Mouse (Mus musculus) CH12.LX (cell line): ENCODE measurements around the gene Tmod3. TPM values are rescaled to one million over a fixed set of nuclear protein-coding genes. Genes with fewer than 3 reads are reported as not detected.

Source experiments
- DNase-seq: peaks from one replicate; pipeline ENCODE4 v3.0.0-alpha.2; 2013; ENCODE audit errors: extremely low read depth
- H3K27ac ChIP-seq: 2 replicates; pipeline ENCODE4 v1.5.1; 2012; ENCODE audit warnings: low read depth, mild to moderate bottlenecking, control low read depth, moderate library complexity; ENCODE audit not compliant: insufficient read depth
- H3K27me3 ChIP-seq: replicated peaks from 2 replicates; pipeline ENCODE3; 2012; ENCODE audit warnings: inconsistent platforms
- H3K36me3 ChIP-seq, 2 experiments: replicated peaks in 1 of 2; 2 replicates each; pipeline versions ENCODE3 to v1.6.1; 2012; ENCODE audit warnings: inconsistent platforms in 1 of 2, low read length in 1 of 2, mild to moderate bottlenecking in 1 of 2, mixed read lengths in 1 of 2, moderate library complexity in 1 of 2; ENCODE audit not compliant: control insufficient read depth in 1 of 2, insufficient read depth in 1 of 2
- H3K4me1 ChIP-seq, 2 experiments: 2 replicates each; pipeline ENCODE4 v1.6.1; 2012; ENCODE audit warnings: inconsistent platforms in 1 of 2, moderate library complexity in 1 of 2; ENCODE audit not compliant: insufficient read depth in 2 of 2, control insufficient read depth in 1 of 2
- H3K4me2 ChIP-seq: 2 replicates; pipeline ENCODE4 v1.6.1; 2012; ENCODE audit warnings: low read depth, mild to moderate bottlenecking, control low read depth; ENCODE audit not compliant: poor library complexity, insufficient read depth, severe bottlenecking
- H3K4me3 ChIP-seq, 3 experiments: fragments of 150-350 bp in 1 of 3; sonication (generic) in 1 of 3; replicated peaks in 1 of 3; 2 replicates each; pipeline versions ENCODE3 to v1.5.1; 2011 to 2012; ENCODE audit warnings: low read depth in 2 of 3, low read length in 2 of 3, mild to moderate bottlenecking in 2 of 3, moderate library complexity in 2 of 3, control low read depth in 1 of 3, improper control_type of control experiment in 1 of 3, inconsistent platforms in 1 of 3, mixed read lengths in 1 of 3; ENCODE audit not compliant: poor library complexity in 1 of 3
- H3K79me2 ChIP-seq: replicated peaks from 2 replicates; pipeline ENCODE4 v1.6.1; 2012; ENCODE audit warnings: mild to moderate bottlenecking, moderate library complexity; ENCODE audit not compliant: control insufficient read depth, poor library complexity, insufficient read depth, severe bottlenecking; ENCODE audit errors: extremely low read depth
- H3K9ac ChIP-seq: 2 replicates; pipeline ENCODE4 v1.6.1; 2012; ENCODE audit warnings: low read depth, mild to moderate bottlenecking, control low read depth, moderate library complexity; ENCODE audit not compliant: insufficient read depth
- H3K9me3 ChIP-seq: replicated peaks from 2 replicates; pipeline ENCODE3; 2012; ENCODE audit warnings: low read length, inconsistent platforms, mixed read lengths
- BHLHE40 ChIP-seq: IDR thresholded peaks from 2 replicates; pipeline ENCODE4 v1.6.1; 2011; ENCODE audit warnings: mild to moderate bottlenecking, low read depth, low read length, improper control_type of control experiment
- CHD2 ChIP-seq: IDR thresholded peaks from 2 replicates; pipeline ENCODE4 v1.6.1; 2011; ENCODE audit warnings: low read length, improper control_type of control experiment
- CTCF ChIP-seq, 2 experiments: IDR thresholded peaks in 1 of 2; conservative IDR thresholded peaks in 1 of 2; 2 replicates each; pipeline ENCODE4 v1.5.1; 2011 to 2012; ENCODE audit warnings: low read depth in 2 of 2, low read length in 2 of 2, improper control_type of control experiment in 1 of 2, inconsistent platforms in 1 of 2, mild to moderate bottlenecking in 1 of 2, moderate library complexity in 1 of 2
- E2F4 ChIP-seq: IDR thresholded peaks from 2 replicates; pipeline ENCODE4 v1.6.1; 2011; ENCODE audit warnings: low read depth, low read length, improper control_type of control experiment; ENCODE audit not compliant: insufficient replicate concordance
- EP300 ChIP-seq: IDR thresholded peaks from 2 replicates; pipeline ENCODE4 v1.6.1; 2011; ENCODE audit warnings: low read length, improper control_type of control experiment
- ETS1 ChIP-seq: conservative IDR thresholded peaks from 2 replicates; pipeline ENCODE4 v1.6.1; 2012; ENCODE audit warnings: low read depth, mild to moderate bottlenecking, inconsistent platforms, low read length, improper control_type of control experiment, moderate library complexity
- GABPA ChIP-seq: IDR thresholded peaks from 2 replicates; pipeline ENCODE4 v1.6.1; 2012; ENCODE audit warnings: low read depth, low read length, improper control_type of control experiment, inconsistent platforms; ENCODE audit not compliant: insufficient replicate concordance
- HCFC1 ChIP-seq: IDR thresholded peaks from 2 replicates; pipeline ENCODE4 v1.6.1; 2012; ENCODE audit warnings: low read depth, mild to moderate bottlenecking, inconsistent platforms, low read length, improper control_type of control experiment
- IRF4 ChIP-seq: IDR thresholded peaks from 2 replicates; pipeline ENCODE4 v1.6.1; 2014; ENCODE audit warnings: low read depth, mild to moderate bottlenecking, inconsistent platforms, low read length, improper control_type of control experiment
- JUN ChIP-seq: IDR thresholded peaks from 2 replicates; pipeline ENCODE4 v1.6.1; 2011; ENCODE audit warnings: low read depth, mild to moderate bottlenecking, low read length, improper control_type of control experiment, moderate library complexity; ENCODE audit not compliant: insufficient read depth
- JUND ChIP-seq: conservative IDR thresholded peaks from 2 replicates; pipeline ENCODE4 v1.6.1; 2011; ENCODE audit warnings: low read depth, low read length, improper control_type of control experiment
- MAFK ChIP-seq: IDR thresholded peaks from 2 replicates; pipeline ENCODE4 v1.6.1; 2011; ENCODE audit warnings: low read length, improper control_type of control experiment; ENCODE audit not compliant: insufficient replicate concordance
- MAZ ChIP-seq: IDR thresholded peaks from 2 replicates; pipeline ENCODE4 v1.6.1; 2012; ENCODE audit warnings: low read depth, mild to moderate bottlenecking, inconsistent platforms, low read length, improper control_type of control experiment, moderate library complexity
- MEF2A ChIP-seq: IDR thresholded peaks from 2 replicates; pipeline ENCODE4 v1.6.1; 2014; ENCODE audit warnings: low read depth, mild to moderate bottlenecking, inconsistent platforms, low read length, improper control_type of control experiment, borderline replicate concordance
- MXI1 ChIP-seq: IDR thresholded peaks from 2 replicates; pipeline ENCODE4 v1.6.1; 2011; ENCODE audit warnings: mild to moderate bottlenecking, low read depth, low read length, improper control_type of control experiment
- MYC ChIP-seq: IDR thresholded peaks from 2 replicates; pipeline ENCODE4 v1.6.1; 2011; ENCODE audit warnings: low read depth, mild to moderate bottlenecking, improper control_type of control experiment, low read length
- POLR2A ChIP-seq: IDR thresholded peaks from 2 replicates; pipeline ENCODE4 v1.6.1; 2011; ENCODE audit warnings: low read depth, mild to moderate bottlenecking, improper control_type of control experiment, low read length
- RAD21 ChIP-seq: IDR thresholded peaks from 2 replicates; pipeline ENCODE4 v1.6.1; 2011; ENCODE audit warnings: low read depth, mild to moderate bottlenecking, low read length, improper control_type of control experiment, moderate library complexity
- SIN3A ChIP-seq: IDR thresholded peaks from 2 replicates; pipeline ENCODE4 v1.6.1; 2012; ENCODE audit warnings: low read length, improper control_type of control experiment, inconsistent platforms
- UBTF ChIP-seq: IDR thresholded peaks from 2 replicates; pipeline ENCODE4 v1.6.1; 2012; ENCODE audit warnings: low read depth, mild to moderate bottlenecking, inconsistent platforms, low read length, improper control_type of control experiment, moderate library complexity
- USF1 ChIP-seq: IDR thresholded peaks from 2 replicates; pipeline ENCODE4 v1.6.1; 2014; ENCODE audit warnings: low read depth, mild to moderate bottlenecking, inconsistent platforms, low read length, improper control_type of control experiment
- ZC3H11A ChIP-seq: IDR thresholded peaks from 2 replicates; pipeline ENCODE4 v1.6.1; 2012; ENCODE audit warnings: low read depth, mild to moderate bottlenecking, inconsistent platforms, low read length, improper control_type of control experiment
- ZKSCAN1 ChIP-seq: IDR thresholded peaks from 2 replicates; pipeline ENCODE4 v1.6.1; 2012; ENCODE audit warnings: low read depth, inconsistent platforms, low read length, improper control_type of control experiment, borderline replicate concordance
- ZNF384 ChIP-seq: IDR thresholded peaks from 2 replicates; pipeline ENCODE4 v1.6.1; 2012; ENCODE audit warnings: low read depth, low read length, improper control_type of control experiment, inconsistent platforms
- dilution Hi-C: fragments of 300-500 bp; cut with MboI; formaldehyde crosslinking; loops from 2 replicates; pipeline ENCODE4 v1.14.3; 2020; ENCODE audit warnings: low sequenced_read_pairs; ENCODE audit not compliant: extremely low pct_unique_long_range_greater_than_20kb, extremely low pct_ligation_motif_present
- in situ Hi-C: fragments of 300-500 bp; cut with MboI; formaldehyde crosslinking; loops from 3 replicates; pipeline ENCODE4 v1.14.3; 2019; ENCODE audit warnings: low sequenced_read_pairs, low pct_ligation_motif_present, low pct_unique_long_range_greater_than_20kb, mixed read lengths
- polyA plus RNA-seq: library from polyadenylated mRNA; unstranded; fragments of >175 nt; gene quantifications from 2 replicates; pipeline ENCODE4 v1.2.1, GENCODE M21; 2012; ENCODE audit warnings: low read depth; ENCODE audit not compliant: insufficient read length
- total RNA-seq, 2 experiments: library from RNA; depleted of rRNA; stranded (reverse); fragments of 300-350 nt in 1 of 2; fragments of >200 nt in 1 of 2; gene quantifications; 2 replicates each; pipeline ENCODE4 v1.2.3; 2012 to 2014

Gene Tmod3
- total and polyA plus RNA-seq, 3 experiments: 40.5 to 71.0 (median 52.0) TPM

- Histone ChIP-seq H3K79me2 (no peaks in the 10 kb centered on the region), H3K27me3 (no peaks in the 10 kb centered on the region), H3K36me3 (peaks cover 27 to 62% of the 10 kb centered on the region in 2 experiments), H3K4me3 (no peak overlapping the region), H3K4me2 (no peak overlapping the region), H3K9me3 (peaks cover 9% of the 10 kb centered on the region), H3K27ac (no peak overlapping the region), H3K9ac (no peak overlapping the region), H3K4me1 (no peaks in the 10 kb centered on the region)
- in situ Hi-C loops (no loop called here), dilution Hi-C loops (no loop called here)
- no peak for DNase-seq
- no peak for TF ChIP-seq SIN3A
- TF ChIP-seq ETS1: no peak
- no peak for TF ChIP-seq JUND
- TF ChIP-seq RAD21: no peak
- no peak for TF ChIP-seq USF1
- no peak for TF ChIP-seq MAFK
- no peak for TF ChIP-seq MYC
- no peak for TF ChIP-seq UBTF
- no peak for TF ChIP-seq MXI1
Observed at GRCm38 (mm10) chr9:75485231-75485630, 74.2 kb downstream of the Tmod3 start.

DNA sequence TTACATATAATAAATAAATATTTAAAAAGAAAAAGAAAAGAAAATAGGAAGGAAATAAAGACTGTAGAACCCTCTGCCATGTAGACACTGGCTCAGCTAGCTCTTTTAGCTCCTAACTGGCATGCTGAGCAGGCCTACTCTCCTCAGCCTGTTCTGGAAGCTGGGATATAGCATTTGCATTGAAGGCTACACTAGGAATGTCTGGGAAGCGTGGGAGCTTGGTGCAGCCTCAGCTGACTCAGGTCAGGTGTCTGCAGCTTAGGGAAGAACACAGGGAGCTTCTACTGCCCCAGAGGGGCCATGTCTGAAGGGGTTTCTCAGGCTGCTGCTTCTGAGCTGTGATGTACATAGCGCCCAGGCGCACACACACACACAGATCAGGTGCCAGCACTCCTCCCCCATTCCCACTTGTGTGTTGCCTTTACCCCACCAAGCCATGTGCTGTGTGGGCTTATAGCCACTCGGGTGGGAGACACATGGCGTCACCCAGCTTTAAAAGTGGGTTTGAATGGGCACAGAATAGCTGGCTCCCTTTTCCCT lies 78.9 kb downstream of the Tmod3 start:
- Histone ChIP-seq H3K9ac (no peak overlapping the region), H3K4me1 (peaks cover 0 to 5% of the 10 kb centered on the region in 2 experiments; a peak in 1 of 4 replicates), H3K27me3 (no peaks in the 10 kb centered on the region), H3K4me3 (no peak overlapping the region), H3K4me2 (no peak overlapping the region)
- TF ChIP-seq E2F4 (no peak), MAZ (no peak), EP300 (no peak), MYC (no peak), CHD2 (no peak)
- TF ChIP-seq, all 38 proteins: peak for 0
- H3K79me2 ChIP-seq: no peaks in the 10 kb centered on the region
- H3K36me3 ChIP-seq: peaks cover 23 to 76% of the 10 kb centered on the region in 2 experiments
- dilution Hi-C loops (no loop called here), in situ Hi-C loops (no loop called here)
- H3K9me3 ChIP-seq: no peaks in the 10 kb centered on the region
- no peak for DNase-seq
- H3K27ac ChIP-seq: no peak overlapping the region

DNA sequence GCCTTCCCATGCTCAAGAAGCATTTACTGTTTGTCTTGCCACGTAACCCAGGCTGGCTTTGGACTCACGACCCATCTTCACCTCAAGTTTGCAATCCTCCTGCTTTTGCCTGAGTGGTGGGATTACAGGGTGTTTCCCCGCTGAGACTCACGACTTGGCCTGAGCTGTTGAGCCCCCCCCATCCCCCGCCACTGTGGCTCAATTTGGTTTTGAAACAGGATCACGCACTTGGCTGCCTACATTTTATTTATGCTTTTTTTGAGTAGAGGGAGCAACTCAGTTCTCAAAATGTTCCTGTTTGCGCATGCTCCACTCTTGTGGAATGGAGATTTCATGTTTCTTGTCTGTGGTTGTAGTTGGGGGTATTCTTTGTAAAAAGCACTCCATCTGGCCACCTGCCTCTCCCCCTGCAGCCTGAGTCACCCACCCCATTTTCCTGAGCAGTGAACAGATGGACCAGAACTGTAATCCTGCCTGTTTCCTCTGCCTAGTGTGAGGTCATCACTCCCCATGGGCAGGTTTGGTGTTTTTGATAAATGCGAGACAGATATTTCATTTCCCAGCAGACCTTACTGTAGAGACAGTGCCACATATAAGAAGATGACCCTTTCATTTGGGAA lies 80.2 kb downstream of the Tmod3 start:
- no peak overlapping the region for H3K27ac ChIP-seq
- DNase-seq: no peak
- no peaks in the 10 kb centered on the region for H3K9me3 ChIP-seq
- no peak overlapping the region for H3K4me3 ChIP-seq
- no peak for TF ChIP-seq ZNF384
- no peak for TF ChIP-seq ETS1
- TF ChIP-seq ZC3H11A: no peak
- TF ChIP-seq ZKSCAN1: no peak
- no peak for TF ChIP-seq BHLHE40
- TF ChIP-seq POLR2A: no peak
- TF ChIP-seq JUN: no peak
- TF ChIP-seq GABPA: no peak
- TF ChIP-seq CTCF (conservative IDR thresholded peaks at IDR 0.05 in 1 of 2, IDR thresholded peaks at IDR 0.05 in 1 of 2; ENCODE audit: low read depth in 2 of 2, low read length in 2 of 2): no peak
- no peak for TF ChIP-seq IRF4
- TF ChIP-seq UBTF: no peak
- TF ChIP-seq RAD21: no peak
- no peak for TF ChIP-seq HCFC1
- TF ChIP-seq MEF2A: no peak
- no peak for TF ChIP-seq MYC
- in situ Hi-C loops: no loop called here
- peaks cover 25 to 71% of the 10 kb centered on the region in 2 experiments for H3K36me3 ChIP-seq
- H3K9ac ChIP-seq: no peak overlapping the region
- dilution Hi-C loops: no loop called here
- H3K4me1 ChIP-seq: peaks cover 0 to 5% of the 10 kb centered on the region in 2 experiments; a peak in 1 of 4 replicates
- no peak overlapping the region for H3K4me2 ChIP-seq
- no peaks in the 10 kb centered on the region for H3K79me2 ChIP-seq
- H3K27me3 ChIP-seq: no peaks in the 10 kb centered on the region
